Mouse (Mus musculus): ENCODE measurements at regions not wholly inside any gene's neighbourhood (a gene's known extent, or its start where the extent isn't known, plus 50 kb on each side); places are given as distances from the start of the nearest gene placed in this dataset.
A peak's percentile ranks its signal among the peaks of the same experiment; 100 is the strongest.

- no peaks in the 10 kb centered on the region for H3K36me3 ChIP-seq (replicated peaks; ENCODE audit: control insufficient read depth, insufficient read depth, low read length)
- H3K9ac ChIP-seq (replicated peaks; ENCODE audit: low read depth, low read length) = no peak overlapping the region
- H3K4me3 ChIP-seq (ENCODE audit: low read depth, low read length) = no peak overlapping the region
- WGBS = 63% methylated on average over 9 of the region's 9 CpGs
- H3K27ac ChIP-seq (ENCODE audit: low read depth) = no peak overlapping the region
- ATAC-seq (ENCODE audit: insufficient read depth, low read depth) (no peak), DNase-seq (ENCODE audit: low spot score) (no peak)
- no peaks in the 10 kb centered on the region for H3K27me3 ChIP-seq (ENCODE audit: control insufficient read depth, insufficient read depth, low read length)
- no peak overlapping the region for H3K4me2 ChIP-seq (ENCODE audit: low read depth, low read length)
- H3K9me3 ChIP-seq (replicated peaks; ENCODE audit: control insufficient read depth, low read length) = no peaks in the 10 kb centered on the region
- no peak for TF ChIP-seq EP300 (IDR thresholded peaks at IDR 0.05; ENCODE audit: low read depth)
- TF ChIP-seq CTCF (IDR thresholded peaks at IDR 0.05; ENCODE audit: low read depth) = no peak
- peaks cover 18% of the 10 kb centered on the region; the same call in 1 of the 2 replicates for H3K4me1 ChIP-seq (ENCODE audit: control insufficient read depth, insufficient read depth)
Measured at GRCm38 (mm10) chr11:52566026-52566425, 169.8 kb downstream of the 9530068E07Rik start.

GRCm38 (mm10) chr11:52567945-52568687, 171.9 kb downstream of the 9530068E07Rik start:
- Histone ChIP-seq H3K4me2 (ENCODE audit: low read depth, low read length) (no peak overlapping the region), H3K4me3 (ENCODE audit: low read depth, low read length) (no peak overlapping the region), H3K27ac (ENCODE audit: low read depth) (no peak overlapping the region), H3K27me3 (ENCODE audit: control insufficient read depth, insufficient read depth, low read length) (no peaks in the 10 kb centered on the region), H3K9me3 (replicated peaks; ENCODE audit: control insufficient read depth, low read length) (no peaks in the 10 kb centered on the region), H3K4me1 (ENCODE audit: control insufficient read depth, insufficient read depth) (peaks cover 11% of the 10 kb centered on the region; the same call in 1 of the 2 replicates), H3K36me3 (replicated peaks; ENCODE audit: control insufficient read depth, insufficient read depth, low read length) (no peaks in the 10 kb centered on the region), H3K9ac (replicated peaks; ENCODE audit: low read depth, low read length) (no peak overlapping the region)
- ATAC-seq (ENCODE audit: insufficient read depth, low read depth) = no peak
- 79% methylated on average over 13 of the region's 13 CpGs for WGBS
- no peak for DNase-seq (ENCODE audit: low spot score)
- TF ChIP-seq CTCF (IDR thresholded peaks at IDR 0.05; ENCODE audit: low read depth) (no peak), EP300 (IDR thresholded peaks at IDR 0.05; ENCODE audit: low read depth) (no peak)

GRCm38 (mm10) chr11:52568794-52569193, 172.6 kb downstream of the 9530068E07Rik start:
- no peak for TF ChIP-seq CTCF (IDR thresholded peaks at IDR 0.05; ENCODE audit: low read depth)
- no peak for TF ChIP-seq EP300 (IDR thresholded peaks at IDR 0.05; ENCODE audit: low read depth)
- Histone ChIP-seq H3K9ac (replicated peaks; ENCODE audit: low read depth, low read length) (no peak overlapping the region), H3K27me3 (ENCODE audit: control insufficient read depth, insufficient read depth, low read length) (no peaks in the 10 kb centered on the region), H3K4me1 (ENCODE audit: control insufficient read depth, insufficient read depth) (peaks cover 11% of the 10 kb centered on the region; the same call in 1 of the 2 replicates), H3K9me3 (replicated peaks; ENCODE audit: control insufficient read depth, low read length) (no peaks in the 10 kb centered on the region), H3K4me3 (ENCODE audit: low read depth, low read length) (no peak overlapping the region), H3K4me2 (ENCODE audit: low read depth, low read length) (no peak overlapping the region), H3K27ac (ENCODE audit: low read depth) (no peak overlapping the region), H3K36me3 (replicated peaks; ENCODE audit: control insufficient read depth, insufficient read depth, low read length) (no peaks in the 10 kb centered on the region)
- WGBS = 26% methylated on average over 1 of the region's 1 CpGs
- ATAC-seq (ENCODE audit: insufficient read depth, low read depth) = no peak
- no peak for DNase-seq (ENCODE audit: low spot score)

- WGBS = 66% methylated on average over 10 of the region's 10 CpGs
- TF ChIP-seq CTCF (IDR thresholded peaks at IDR 0.05; ENCODE audit: low read depth) = no peak
- no peak for TF ChIP-seq EP300 (IDR thresholded peaks at IDR 0.05; ENCODE audit: low read depth)
- Histone ChIP-seq H3K27ac (ENCODE audit: low read depth) (no peak overlapping the region), H3K9ac (replicated peaks; ENCODE audit: low read depth, low read length) (no peak overlapping the region), H3K36me3 (replicated peaks; ENCODE audit: control insufficient read depth, insufficient read depth, low read length) (no peaks in the 10 kb centered on the region), H3K4me3 (ENCODE audit: low read depth, low read length) (no peak overlapping the region), H3K4me2 (ENCODE audit: low read depth, low read length) (no peak overlapping the region), H3K27me3 (ENCODE audit: control insufficient read depth, insufficient read depth, low read length) (no peaks in the 10 kb centered on the region), H3K9me3 (replicated peaks; ENCODE audit: control insufficient read depth, low read length) (no peaks in the 10 kb centered on the region), H3K4me1 (ENCODE audit: control insufficient read depth, insufficient read depth) (peaks cover 11% of the 10 kb centered on the region; the same call in 1 of the 2 replicates)
- ATAC-seq (ENCODE audit: insufficient read depth, low read depth) (no peak), DNase-seq (ENCODE audit: low spot score) (no peak)
Measured at GRCm38 (mm10) chr11:52569759-52570158, 173.5 kb downstream of the 9530068E07Rik start.

- Histone ChIP-seq H3K9me3 (replicated peaks; ENCODE audit: control insufficient read depth, low read length) (no peaks in the 10 kb centered on the region), H3K4me1 (ENCODE audit: control insufficient read depth, insufficient read depth) (peaks cover 5% of the 10 kb centered on the region; the same call in 1 of the 2 replicates), H3K27me3 (ENCODE audit: control insufficient read depth, insufficient read depth, low read length) (no peaks in the 10 kb centered on the region), H3K27ac (ENCODE audit: low read depth) (no peak overlapping the region), H3K9ac (replicated peaks; ENCODE audit: low read depth, low read length) (no peak overlapping the region), H3K36me3 (replicated peaks; ENCODE audit: control insufficient read depth, insufficient read depth, low read length) (no peaks in the 10 kb centered on the region), H3K4me2 (ENCODE audit: low read depth, low read length) (no peak overlapping the region), H3K4me3 (ENCODE audit: low read depth, low read length) (no peak overlapping the region)
- 43% methylated on average over 9 of the region's 9 CpGs for WGBS
- DNase-seq (ENCODE audit: low spot score) (no peak), ATAC-seq (ENCODE audit: insufficient read depth, low read depth) (no peak)
- TF ChIP-seq CTCF (IDR thresholded peaks at IDR 0.05; ENCODE audit: low read depth) (peak; percentile 36), EP300 (IDR thresholded peaks at IDR 0.05; ENCODE audit: low read depth) (no peak)
Measured at GRCm38 (mm10) chr11:52578471-52578870, 182.2 kb downstream of the 9530068E07Rik start.
